Mouse (Mus musculus): ENCODE measurements around the gene Tmprss11f.

Tmprss11f gene

GRCm38 (mm10) chr5:86632324-86632723 lies at the start of gene Tmprss11f:
TSS of gene Tmprss11f (minus strand) at chr5:86632424.
- 79% methylated on average over 5 of the region's 5 CpGs for WGBS

- WGBS = 84% methylated on average over 5 of the region's 5 CpGs
Measured at GRCm38 (mm10) chr5:86676262-86676661, 44.0 kb upstream of the Tmprss11f start, which contains the start of gene Tmprss11b. TSS of gene Tmprss11b (minus strand) at chr5:86676362.

GRCm38 (mm10) chr5:86649185-86649584 lies 17.0 kb upstream of the Tmprss11f start:
- WGBS = 16% methylated on average over 4 of the region's 4 CpGs

- WGBS = 73% methylated on average over 3 of the region's 3 CpGs
Measured at GRCm38 (mm10) chr5:86640795-86641194, 8.6 kb upstream of the Tmprss11f start.

GRCm38 (mm10) chr5:86630700-86631099 lies 1.5 kb downstream of the Tmprss11f start:
- WGBS = 68% methylated on average over 2 of the region's 2 CpGs

GRCm38 (mm10) chr5:86621778-86622177 lies 10.4 kb downstream of the Tmprss11f start:
- 77% methylated on average over 1 of the region's 1 CpGs for WGBS

- WGBS = 85% methylated on average over 3 of the region's 3 CpGs
Measured at GRCm38 (mm10) chr5:86585896-86586295, 46.3 kb downstream of the Tmprss11f start.

- 73% methylated on average over 5 of the region's 5 CpGs for WGBS
Measured at GRCm38 (mm10) chr5:86582618-86583017, 49.6 kb downstream of the Tmprss11f start.

GRCm38 (mm10) chr5:86581998-86582397 lies 50.2 kb downstream of the Tmprss11f start:
- WGBS = 80% methylated on average over 5 of the region's 5 CpGs

GRCm38 (mm10) chr5:86578761-86579160 lies 53.5 kb downstream of the Tmprss11f start:
- 92% methylated on average over 8 of the region's 8 CpGs for WGBS

GRCm38 (mm10) chr5:86546693-86547092 lies 85.5 kb downstream of the Tmprss11f start:
- WGBS = 87% methylated on average over 2 of the region's 2 CpGs

GRCm38 (mm10) chr5:86540601-86541000 lies 91.6 kb downstream of the Tmprss11f start:
- 80% methylated on average over 3 of the region's 3 CpGs for WGBS

GRCm38 (mm10) chr5:86528725-86529124 lies 103.5 kb downstream of the Tmprss11f start:
- WGBS = 40% methylated on average over 2 of the region's 2 CpGs

GRCm38 (mm10) chr5:86518500-86518899 lies 113.7 kb downstream of the Tmprss11f start, which contains the start of gene Tmprss11g:
TSS of gene Tmprss11g (minus strand) at chr5:86518600.
- WGBS = 78% methylated on average over 9 of the region's 9 CpGs

- WGBS = 58% methylated on average over 5 of the region's 5 CpGs
Measured at GRCm38 (mm10) chr5:86511538-86511937, 120.7 kb downstream of the Tmprss11f start.

- 63% methylated on average over 1 of the region's 1 CpGs for WGBS
Measured at GRCm38 (mm10) chr5:86493453-86493852, 138.8 kb downstream of the Tmprss11f start.

GRCm38 (mm10) chr5:86482562-86482961 lies 149.7 kb downstream of the Tmprss11f start:
- WGBS = 69% methylated on average over 2 of the region's 2 CpGs

- 73% methylated on average over 1 of the region's 1 CpGs for WGBS
Measured at GRCm38 (mm10) chr5:86482031-86482430, 150.2 kb downstream of the Tmprss11f start.

GRCm38 (mm10) chr5:86473859-86474258 lies 158.4 kb downstream of the Tmprss11f start:
- 86% methylated on average over 9 of the region's 9 CpGs for WGBS
